Mouse (Mus musculus) right cerebral cortex, postnatal 10 days (tissue): ENCODE measurements at regions not wholly inside any gene's neighbourhood (a gene's known extent, or its start where the extent isn't known, plus 50 kb on each side); places are given as distances from the start of the nearest gene placed in this dataset.

Source experiments
- DNase-seq, 2 experiments: peaks; one replicate each; pipeline ENCODE4 v3.0.0; 2021; ENCODE audit warnings: low spot score in 2 of 2

- DNase-seq: no peak
Observed at GRCm38 (mm10) chr8:115478406-115479060, 229.1 kb downstream of the Maf start.

DNA sequence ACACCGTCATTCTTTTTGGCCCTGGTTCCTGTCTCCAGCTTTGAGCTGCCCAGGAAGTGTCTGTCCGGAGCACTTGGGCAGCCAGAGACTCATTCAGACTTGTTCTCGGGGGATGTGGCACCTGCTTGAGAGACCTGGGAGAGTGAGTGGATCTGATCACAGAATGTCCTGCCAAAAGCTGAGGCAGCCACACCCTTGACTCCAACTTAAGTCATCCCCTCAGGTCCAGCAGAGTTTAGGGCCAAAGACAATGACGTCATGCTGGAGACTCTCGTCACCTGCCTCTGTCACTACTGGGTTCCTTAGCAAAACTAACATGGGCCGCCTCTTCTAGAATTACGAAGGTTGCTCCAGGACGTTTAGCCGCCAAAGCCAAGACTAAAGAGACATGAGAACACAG is 231.5 kb downstream of the Maf start:
- DNase-seq: no peak

GRCm38 (mm10) chr8:115475156-115475555 is 232.4 kb downstream of the Maf start:
- DNase-seq: no peak

GRCm38 (mm10) chr8:115473974-115474373 is 233.6 kb downstream of the Maf start:
- DNase-seq: no peak

- DNase-seq: peak; percentile 34 to 43
Observed at GRCm38 (mm10) chr8:115466553-115466952, 241.0 kb downstream of the Maf start.

- DNase-seq: peak in 1 of 2 experiments; percentile 28
Observed at GRCm38 (mm10) chr8:115466122-115466521, 241.5 kb downstream of the Maf start.

DNA sequence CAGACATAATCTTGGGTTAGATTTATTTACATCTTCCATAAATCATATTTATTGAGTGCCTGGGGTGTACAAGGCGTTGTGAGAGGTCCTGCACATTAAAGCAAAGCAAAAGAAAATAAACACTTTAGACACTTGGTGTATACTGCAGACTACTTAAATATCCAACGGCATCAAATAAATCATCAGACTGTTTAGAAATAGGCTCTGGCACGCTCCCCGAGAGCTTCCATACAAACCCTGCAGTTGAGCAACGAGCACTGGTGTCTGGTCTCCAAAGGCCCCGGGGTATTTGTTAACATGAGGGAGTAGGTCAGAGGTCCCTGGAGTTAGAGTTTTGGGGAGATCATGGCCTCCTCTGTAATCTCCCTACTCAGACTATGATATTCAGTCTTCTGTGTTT is 244.9 kb downstream of the Maf start:
- DNase-seq: no peak

GRCm38 (mm10) chr8:115458119-115458518 is 249.5 kb downstream of the Maf start:
- DNase-seq: no peak

DNA sequence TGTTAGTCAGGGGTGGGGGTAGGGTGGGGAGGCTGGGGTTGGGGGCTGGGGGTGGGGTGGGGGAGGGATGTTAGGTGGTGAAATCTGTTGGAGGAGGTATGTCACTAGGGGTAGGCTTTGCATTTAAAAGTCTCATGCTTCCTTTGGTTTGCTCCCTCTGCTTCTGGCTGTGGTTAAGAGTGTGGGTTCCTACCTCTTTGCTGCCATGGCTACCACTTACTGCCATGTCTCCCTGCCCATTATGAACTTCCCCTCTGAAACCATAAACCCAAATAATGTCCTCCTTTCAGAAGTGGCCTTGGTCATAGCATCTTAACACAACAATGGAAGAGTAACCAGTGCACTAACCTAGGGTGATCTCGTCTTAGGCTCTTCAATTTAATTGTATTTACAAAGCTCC is 256.8 kb downstream of the Maf start:
- DNase-seq: no peak

GRCm38 (mm10) chr8:115448367-115448766 is 259.2 kb downstream of the Maf start:
- DNase-seq: no peak

DNA sequence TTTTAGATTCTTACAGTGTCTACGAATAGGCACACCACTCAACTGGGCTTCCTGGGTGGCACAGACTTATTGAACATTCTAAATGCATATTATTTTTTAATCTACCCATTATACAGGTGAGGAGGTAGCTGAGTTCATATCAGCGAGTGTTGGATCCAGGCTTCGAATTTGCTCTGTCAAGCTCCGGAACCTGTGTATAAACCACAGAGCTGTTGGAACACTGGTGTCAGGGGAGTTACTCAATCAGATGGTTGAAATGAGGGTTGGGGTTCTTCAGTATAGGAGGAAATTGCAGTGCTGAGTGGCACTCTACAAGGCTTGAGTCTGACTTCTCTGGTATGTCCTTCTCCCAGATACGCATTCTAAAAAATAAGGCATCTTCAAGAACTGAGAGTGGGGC is 263.1 kb downstream of the Maf start:
- DNase-seq: no peak

DNA sequence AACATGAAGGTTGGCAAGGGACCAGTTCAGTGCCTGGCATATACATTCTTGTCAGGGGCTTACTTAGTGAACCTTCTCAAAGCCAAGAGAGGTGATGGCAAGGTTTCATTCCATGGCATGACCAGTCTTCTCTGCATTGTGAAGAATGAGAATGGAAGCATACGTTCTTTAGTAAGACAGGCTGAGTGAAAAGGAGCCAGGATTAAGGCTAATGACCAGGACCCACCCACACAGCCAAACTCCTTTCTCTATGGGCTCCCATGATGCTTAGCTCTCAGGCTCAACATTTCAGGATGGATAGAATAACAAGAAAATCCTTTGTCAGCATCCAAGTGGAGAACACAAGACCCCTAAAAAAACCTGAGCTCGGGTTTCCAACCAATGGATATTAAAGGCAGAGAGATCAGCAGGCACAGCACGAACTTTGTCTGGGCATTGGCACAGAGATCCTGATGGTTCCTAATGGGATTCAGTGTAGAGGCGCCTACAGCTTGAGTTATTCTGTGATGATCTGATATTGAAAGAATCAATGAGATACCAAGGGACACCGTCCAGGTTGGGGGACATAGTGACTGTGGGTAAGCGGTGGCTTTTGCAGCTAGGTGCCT is 265.5 kb downstream of the Maf start:
- no peak for DNase-seq

DNA sequence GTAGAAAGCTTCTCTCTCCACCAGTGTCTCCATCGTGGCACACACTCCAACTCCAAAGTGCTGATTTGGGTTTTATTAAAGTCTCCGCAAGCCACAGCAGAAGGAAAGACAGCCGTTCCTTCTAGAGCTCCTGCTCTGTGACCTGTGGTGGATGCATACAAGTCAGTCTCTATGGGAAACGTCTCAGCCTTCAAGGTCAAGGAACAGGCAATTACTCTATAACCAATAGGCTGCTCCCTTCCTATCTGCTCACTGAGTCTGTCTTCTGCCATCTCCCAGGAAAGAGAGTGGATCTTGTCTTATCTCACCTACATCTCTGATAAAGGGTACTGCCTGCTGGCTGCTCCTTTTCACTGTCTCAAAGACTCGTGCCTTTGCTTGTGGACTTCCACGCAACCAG is 266.3 kb downstream of the Maf start:
- DNase-seq: no peak

DNA sequence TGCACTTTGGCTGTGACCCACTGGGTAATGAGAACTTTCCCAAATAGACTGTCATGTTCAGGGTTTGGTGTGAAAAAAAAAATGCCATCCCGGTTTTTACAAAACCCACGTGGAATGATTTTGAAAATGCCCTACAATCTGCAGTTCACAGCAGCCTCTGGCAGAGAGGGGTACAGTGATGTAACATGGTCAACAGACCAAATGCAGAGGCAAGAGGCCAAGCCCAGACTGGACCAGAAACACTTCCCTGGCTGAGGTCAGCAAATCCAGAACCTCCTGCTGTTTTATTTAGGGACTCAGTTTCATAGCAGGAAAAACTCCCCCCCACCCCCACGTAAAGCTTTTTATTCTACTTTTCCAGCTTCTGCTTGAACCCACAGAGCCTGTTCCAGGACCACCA is 267.4 kb downstream of the Maf start:
- DNase-seq: no peak

- DNase-seq: peak in 1 of 2 experiments; percentile 27
Observed at GRCm38 (mm10) chr8:115439512-115439911, 268.1 kb downstream of the Maf start.

- DNase-seq: no peak
Observed at GRCm38 (mm10) chr8:115437956-115438355, 269.6 kb downstream of the Maf start.

- no peak for DNase-seq
Observed at GRCm38 (mm10) chr8:115436356-115436721, 271.3 kb downstream of the Maf start.

- no peak for DNase-seq
Observed at GRCm38 (mm10) chr8:115435720-115436355, 271.8 kb downstream of the Maf start.

- peak; percentile 30 to 39 for DNase-seq
Observed at GRCm38 (mm10) chr8:115432396-115433040, 275.1 kb downstream of the Maf start.

DNA sequence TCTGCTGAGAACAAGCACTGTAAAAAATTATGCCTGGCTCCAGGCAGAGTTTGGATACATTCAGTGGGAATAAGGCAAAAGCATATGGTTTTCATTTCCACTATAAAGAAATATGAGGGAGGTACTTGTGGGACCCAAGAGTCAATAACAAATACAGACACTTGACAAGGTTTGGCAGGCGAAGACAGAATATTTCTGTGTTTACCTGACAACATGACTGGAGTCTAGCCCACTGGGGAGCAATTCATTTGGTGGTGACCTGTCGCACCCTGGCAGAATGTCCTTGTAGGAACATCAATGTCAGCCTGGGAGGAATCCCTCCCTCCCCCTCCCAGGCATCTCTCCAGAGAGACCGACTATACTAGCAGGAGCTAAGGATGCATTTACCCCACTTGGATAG is 276.8 kb downstream of the Maf start:
- DNase-seq: no peak

GRCm38 (mm10) chr8:115429291-115429883 is 278.2 kb downstream of the Maf start:
- DNase-seq: no peak

DNA sequence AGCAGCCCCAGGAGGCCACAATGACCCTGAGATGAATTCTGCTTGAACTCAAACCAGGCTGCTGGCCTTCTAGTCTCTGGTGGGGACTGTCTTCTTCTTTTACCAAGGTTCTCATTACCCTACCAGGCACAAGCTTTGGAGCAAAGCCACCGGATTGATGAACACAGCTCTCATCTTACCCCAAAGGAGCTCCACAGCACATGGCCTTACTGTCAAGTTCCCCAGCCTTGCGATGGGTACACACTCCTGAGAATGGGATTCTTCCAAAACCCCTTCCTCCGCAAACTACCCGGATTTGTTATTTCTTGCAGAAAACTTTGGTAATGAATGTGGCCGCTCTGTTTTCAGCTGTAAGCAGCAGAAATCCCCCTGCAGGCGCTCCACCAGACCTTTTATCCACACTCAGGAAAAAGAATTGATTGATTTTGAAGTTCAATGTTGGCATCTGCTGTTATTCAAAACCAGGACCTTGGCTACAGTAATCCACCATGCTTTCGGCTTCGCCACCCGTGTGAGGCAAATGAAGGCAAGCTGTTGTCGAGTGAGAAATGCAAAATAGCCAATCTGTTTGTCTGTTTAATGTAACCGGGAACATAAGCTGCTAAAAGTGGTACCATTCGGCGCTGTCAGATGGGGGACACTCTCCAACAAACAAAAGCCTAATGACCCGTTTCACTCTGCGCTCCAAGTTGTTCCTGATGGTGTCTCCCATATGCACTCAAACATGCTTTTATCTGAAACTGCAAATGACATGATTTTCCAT is 278.9 kb downstream of the Maf start:
- peak; percentile 34 to 42 for DNase-seq
